Mouse (Mus musculus): ENCODE measurements at regions not wholly inside any gene's neighbourhood (a gene's known extent, or its start where the extent isn't known, plus 50 kb on each side); places are given as distances from the start of the nearest gene placed in this dataset.

DNA sequence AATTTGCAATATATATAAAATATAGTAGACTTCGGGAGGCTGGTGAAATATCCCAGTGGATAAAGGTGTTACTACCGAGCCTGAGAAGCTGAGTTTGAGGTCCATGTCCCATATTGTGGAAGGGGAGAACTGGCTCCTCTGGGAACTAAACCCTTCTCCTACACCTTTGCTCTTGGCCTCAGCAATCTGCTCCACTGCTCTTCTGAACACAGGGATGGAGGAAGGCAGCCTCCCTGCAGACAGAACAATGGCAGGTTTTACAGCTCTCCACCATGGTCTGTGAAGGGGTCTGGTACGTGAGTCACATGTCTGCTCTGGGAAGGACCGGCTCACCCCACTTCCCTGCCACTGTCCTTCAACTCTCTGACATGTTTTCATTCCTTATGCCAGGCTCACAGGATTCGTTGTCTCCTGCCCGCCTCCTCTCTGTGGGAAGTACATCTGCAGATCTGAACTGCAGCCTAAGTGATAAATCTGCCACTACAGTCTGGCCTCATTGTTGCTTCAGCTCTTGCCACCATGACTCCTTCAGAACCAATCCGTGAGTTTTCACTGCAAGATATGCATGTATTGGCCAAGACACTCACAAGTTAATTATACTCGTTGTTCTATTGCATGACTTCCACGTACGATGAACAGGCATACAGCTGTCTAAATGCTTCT lies 220.0 kb upstream of the Gm9767 start:
- H3K4me3 ChIP-seq (ENCODE audit: low read depth, low read length) = no peak overlapping the region
- H3K9me3 ChIP-seq (replicated peaks; ENCODE audit: control insufficient read depth, low read length, poor library complexity, severe bottlenecking) = 0 out of 2 replicates have a peak, but pooled peaks cover 2% of the 10 kb centered on the region
- H3K27me3 ChIP-seq (ENCODE audit: control insufficient read depth, insufficient read depth, low read depth, low read length) = no peaks in the 10 kb centered on the region
- no peak for ATAC-seq
- 74% methylated on average over 10 of the region's 10 CpGs for WGBS
- no peak overlapping the region for H3K4me2 ChIP-seq (ENCODE audit: low read length)
- no peaks in the 10 kb centered on the region for H3K36me3 ChIP-seq (ENCODE audit: control insufficient read depth, insufficient read depth, low read length)
- no peaks in the 10 kb centered on the region for H3K4me1 ChIP-seq (ENCODE audit: control insufficient read depth, insufficient read depth, low read length)
- H3K9ac ChIP-seq (ENCODE audit: low read depth, low read length) = no peak overlapping the region
- no peak overlapping the region for H3K27ac ChIP-seq (ENCODE audit: low read length)

GRCm38 (mm10) chr10:25844348-25844747 lies 233.7 kb upstream of the Gm9767 start:
- H3K4me1 ChIP-seq (ENCODE audit: control insufficient read depth, insufficient read depth, low read length) = no peaks in the 10 kb centered on the region
- H3K9ac ChIP-seq (ENCODE audit: low read depth, low read length) = no peak overlapping the region
- H3K36me3 ChIP-seq (ENCODE audit: control insufficient read depth, insufficient read depth, low read length) = no peaks in the 10 kb centered on the region

GRCm38 (mm10) chr10:25829275-25829674 lies 248.8 kb upstream of the Gm9767 start:
- Histone ChIP-seq H3K9me3 (replicated peaks; ENCODE audit: control insufficient read depth, low read length, poor library complexity, severe bottlenecking) (no peaks in the 10 kb centered on the region; the same call in 1 of the 2 replicates), H3K27me3 (ENCODE audit: control insufficient read depth, insufficient read depth, low read depth, low read length) (no peaks in the 10 kb centered on the region), H3K4me2 (ENCODE audit: low read length) (no peak overlapping the region), H3K9ac (ENCODE audit: low read depth, low read length) (no peak overlapping the region), H3K27ac (ENCODE audit: low read length) (no peak overlapping the region), H3K4me3 (ENCODE audit: low read depth, low read length) (no peak overlapping the region), H3K36me3 (ENCODE audit: control insufficient read depth, insufficient read depth, low read length) (no peaks in the 10 kb centered on the region), H3K4me1 (ENCODE audit: control insufficient read depth, insufficient read depth, low read length) (no peaks in the 10 kb centered on the region)
- ATAC-seq = no peak
- 94% methylated on average over 2 of the region's 2 CpGs for WGBS

More at GRCm38 (mm10) chr10:25844348-25844747, 233.7 kb upstream of the Gm9767 start:
- no peak for ATAC-seq
- Histone ChIP-seq H3K9me3 (replicated peaks; ENCODE audit: control insufficient read depth, low read length, poor library complexity, severe bottlenecking) (no peaks in the 10 kb centered on the region), H3K4me2 (ENCODE audit: low read length) (no peak overlapping the region), H3K4me3 (ENCODE audit: low read depth, low read length) (no peak overlapping the region), H3K27ac (ENCODE audit: low read length) (no peak overlapping the region), H3K27me3 (ENCODE audit: control insufficient read depth, insufficient read depth, low read depth, low read length) (no peaks in the 10 kb centered on the region)

- Histone ChIP-seq H3K36me3 (ENCODE audit: control insufficient read depth, insufficient read depth, low read length) (no peaks in the 10 kb centered on the region), H3K9ac (ENCODE audit: low read depth, low read length) (no peak overlapping the region), H3K4me2 (ENCODE audit: low read length) (no peak overlapping the region), H3K27ac (ENCODE audit: low read length) (no peak overlapping the region), H3K4me1 (ENCODE audit: control insufficient read depth, insufficient read depth, low read length) (no peaks in the 10 kb centered on the region), H3K9me3 (replicated peaks; ENCODE audit: control insufficient read depth, low read length, poor library complexity, severe bottlenecking) (no peaks in the 10 kb centered on the region), H3K27me3 (ENCODE audit: control insufficient read depth, insufficient read depth, low read depth, low read length) (no peaks in the 10 kb centered on the region), H3K4me3 (ENCODE audit: low read depth, low read length) (no peak overlapping the region)
- WGBS = 62% methylated on average over 3 of the region's 3 CpGs
- no peak for ATAC-seq
These were observed 268.2 kb upstream of the Smlr1 start for GRCm38 (mm10) chr10:25804223-25804622.

DNA sequence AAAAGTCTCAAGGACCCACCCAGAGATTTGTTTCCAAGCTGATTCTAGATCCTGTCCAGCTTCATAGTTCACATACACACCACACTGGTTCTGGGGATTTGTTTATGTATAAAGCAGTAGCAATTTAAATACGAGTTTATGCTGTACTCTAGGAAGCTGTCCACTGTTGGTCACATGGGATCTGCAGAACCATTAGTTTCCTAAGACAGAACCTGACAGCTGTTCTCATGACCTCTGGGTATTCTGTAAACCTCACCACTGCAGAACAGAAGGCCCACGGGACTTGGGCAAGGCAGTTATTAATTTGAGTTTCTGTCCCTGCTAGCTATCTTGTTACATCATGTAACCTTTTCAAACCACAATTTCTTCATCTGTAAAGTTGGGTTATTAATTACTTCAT lies 265.4 kb upstream of the Smlr1 start:
- Histone ChIP-seq H3K9me3 (replicated peaks; ENCODE audit: control insufficient read depth, low read length, poor library complexity, severe bottlenecking) (no peaks in the 10 kb centered on the region), H3K4me1 (ENCODE audit: control insufficient read depth, insufficient read depth, low read length) (no peaks in the 10 kb centered on the region), H3K27ac (ENCODE audit: low read length) (no peak overlapping the region), H3K4me3 (ENCODE audit: low read depth, low read length) (no peak overlapping the region), H3K9ac (ENCODE audit: low read depth, low read length) (no peak overlapping the region), H3K4me2 (ENCODE audit: low read length) (no peak overlapping the region), H3K27me3 (ENCODE audit: control insufficient read depth, insufficient read depth, low read depth, low read length) (no peaks in the 10 kb centered on the region), H3K36me3 (ENCODE audit: control insufficient read depth, insufficient read depth, low read length) (no peaks in the 10 kb centered on the region)
- WGBS = 77% methylated on average over 2 of the region's 2 CpGs
- ATAC-seq = no peak

DNA sequence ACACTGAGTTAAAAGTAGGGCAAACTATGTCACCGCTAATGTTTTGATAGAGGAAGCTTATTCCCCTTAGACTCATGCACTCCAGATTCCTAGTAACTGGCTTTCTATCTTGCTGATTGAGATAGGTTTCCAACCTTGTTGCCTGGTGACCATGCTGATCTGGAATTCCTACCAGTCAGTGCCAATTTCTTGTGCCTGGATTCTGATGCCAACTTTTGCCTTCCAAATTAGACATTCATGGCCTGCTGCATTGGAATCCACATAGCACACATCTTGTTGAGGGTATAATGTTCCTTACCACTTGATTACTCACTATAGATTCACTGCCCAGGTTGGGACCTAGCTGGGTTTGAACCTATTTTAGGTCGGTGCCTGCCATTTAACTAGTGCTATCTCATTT lies 262.8 kb upstream of the Smlr1 start:
- 95% methylated on average over 2 of the region's 2 CpGs for WGBS
- no peak overlapping the region for H3K4me2 ChIP-seq (ENCODE audit: low read length)
- no peaks in the 10 kb centered on the region for H3K36me3 ChIP-seq (ENCODE audit: control insufficient read depth, insufficient read depth, low read length)
- H3K9ac ChIP-seq (ENCODE audit: low read depth, low read length) = no peak overlapping the region
- no peak overlapping the region for H3K27ac ChIP-seq (ENCODE audit: low read length)
- H3K9me3 ChIP-seq (replicated peaks; ENCODE audit: control insufficient read depth, low read length, poor library complexity, severe bottlenecking) = no peaks in the 10 kb centered on the region
- H3K27me3 ChIP-seq (ENCODE audit: control insufficient read depth, insufficient read depth, low read depth, low read length) = no peaks in the 10 kb centered on the region
- no peak overlapping the region for H3K4me3 ChIP-seq (ENCODE audit: low read depth, low read length)
- no peak for ATAC-seq
- no peaks in the 10 kb centered on the region for H3K4me1 ChIP-seq (ENCODE audit: control insufficient read depth, insufficient read depth, low read length)

GRCm38 (mm10) chr10:25790363-25790821 lies 254.3 kb upstream of the Smlr1 start:
- 60% methylated on average over 3 of the region's 3 CpGs for WGBS
- ATAC-seq = no peak

DNA sequence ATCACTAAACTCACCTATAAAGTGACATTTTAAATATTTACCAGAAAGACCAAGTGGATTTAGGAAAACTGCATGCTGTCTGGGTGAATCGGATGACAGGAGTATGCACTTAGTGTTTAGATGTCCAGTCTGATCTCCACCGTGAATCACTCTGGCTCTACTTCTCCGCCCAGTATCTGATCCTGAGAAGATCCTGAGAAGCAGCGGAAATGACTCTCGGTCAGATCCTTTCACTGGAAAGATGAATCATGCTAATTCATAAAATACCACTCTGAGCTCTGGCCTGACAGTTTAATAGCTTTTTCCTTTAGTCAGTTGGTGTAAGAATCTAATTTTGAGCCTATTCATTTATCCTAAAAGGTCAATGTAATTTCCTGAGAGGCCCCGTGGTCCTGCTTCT lies 252.6 kb upstream of the Smlr1 start:
- Histone ChIP-seq H3K9me3 (replicated peaks; ENCODE audit: control insufficient read depth, low read length, poor library complexity, severe bottlenecking) (no peaks in the 10 kb centered on the region), H3K27me3 (ENCODE audit: control insufficient read depth, insufficient read depth, low read depth, low read length) (no peaks in the 10 kb centered on the region), H3K4me1 (ENCODE audit: control insufficient read depth, insufficient read depth, low read length) (no peaks in the 10 kb centered on the region), H3K36me3 (ENCODE audit: control insufficient read depth, insufficient read depth, low read length) (no peaks in the 10 kb centered on the region), H3K27ac (ENCODE audit: low read length) (no peak overlapping the region), H3K4me2 (ENCODE audit: low read length) (no peak overlapping the region), H3K9ac (ENCODE audit: low read depth, low read length) (no peak overlapping the region), H3K4me3 (ENCODE audit: low read depth, low read length) (no peak overlapping the region)
- 81% methylated on average over 6 of the region's 6 CpGs for WGBS
- no peak for ATAC-seq

More at GRCm38 (mm10) chr10:25790363-25790821, 254.3 kb upstream of the Smlr1 start:
- H3K4me1 ChIP-seq (ENCODE audit: control insufficient read depth, insufficient read depth, low read length) = no peaks in the 10 kb centered on the region
- no peaks in the 10 kb centered on the region for H3K9me3 ChIP-seq (replicated peaks; ENCODE audit: control insufficient read depth, low read length, poor library complexity, severe bottlenecking)
- no peak overlapping the region for H3K27ac ChIP-seq (ENCODE audit: low read length)
- H3K4me3 ChIP-seq (ENCODE audit: low read depth, low read length) = no peak overlapping the region
- no peaks in the 10 kb centered on the region for H3K27me3 ChIP-seq (ENCODE audit: control insufficient read depth, insufficient read depth, low read depth, low read length)
- no peak overlapping the region for H3K9ac ChIP-seq (ENCODE audit: low read depth, low read length)
- no peak overlapping the region for H3K4me2 ChIP-seq (ENCODE audit: low read length)
- H3K36me3 ChIP-seq (ENCODE audit: control insufficient read depth, insufficient read depth, low read length) = no peaks in the 10 kb centered on the region

- Histone ChIP-seq H3K9ac (ENCODE audit: low read depth, low read length) (no peak overlapping the region), H3K4me2 (ENCODE audit: low read length) (no peak overlapping the region), H3K27me3 (ENCODE audit: control insufficient read depth, insufficient read depth, low read depth, low read length) (no peaks in the 10 kb centered on the region), H3K4me3 (ENCODE audit: low read depth, low read length) (no peak overlapping the region), H3K4me1 (ENCODE audit: control insufficient read depth, insufficient read depth, low read length) (no peaks in the 10 kb centered on the region), H3K27ac (ENCODE audit: low read length) (no peak overlapping the region), H3K36me3 (ENCODE audit: control insufficient read depth, insufficient read depth, low read length) (no peaks in the 10 kb centered on the region), H3K9me3 (replicated peaks; ENCODE audit: control insufficient read depth, low read length, poor library complexity, severe bottlenecking) (no peaks in the 10 kb centered on the region)
- ATAC-seq = no peak
- 90% methylated on average over 4 of the region's 4 CpGs for WGBS
These were observed 251.9 kb upstream of the Smlr1 start for GRCm38 (mm10) chr10:25788004-25788403.

Data from midbrain, embryonic 16.5 days (tissue).